28 mouse cellular contexts compared by ENCODE assay signal in the genomic region with DNA sequence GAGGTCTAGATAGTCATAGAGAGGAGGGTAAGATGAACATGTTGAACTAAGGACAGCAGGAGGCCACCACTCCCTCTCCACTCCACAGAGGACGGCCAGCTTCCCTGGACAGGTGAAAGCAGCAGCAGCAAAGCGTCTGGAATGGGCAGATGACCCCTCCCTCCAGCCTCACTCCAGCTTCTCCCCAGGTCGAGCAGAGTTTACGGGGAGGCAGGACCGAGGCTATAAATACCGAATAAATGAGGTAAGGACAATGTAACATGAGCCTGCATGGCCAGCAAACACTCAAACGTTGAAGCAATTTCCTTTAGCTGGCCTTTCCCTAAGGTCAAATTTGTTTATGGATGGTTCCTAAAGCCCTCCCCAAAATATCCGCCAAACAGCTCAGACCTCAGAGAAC. TPM values are rescaled to one million over a fixed set of nuclear protein-coding genes. Genes with fewer than 3 reads are reported as not detected.
A peak's percentile ranks its signal among the peaks of the same experiment; 100 is the strongest.
DNase-seq lines count a peak whose midpoint lies in the region; ATAC-seq lines count a peak whose summit lies in the region.
"Had no signal": no experiment of that assay in that cellular context is flagged by ENCODE, and none has a peak within 500 bp of the region (broad histone marks: within the 10 kb centered on the region; RNA-seq: fewer than 3 reads in every experiment).

No protein-coding gene starts in this region.

- H3K27me3 ChIP-seq in intestine, embryonic 14.5 days (replicated peaks; ENCODE audit: control insufficient read depth, insufficient read depth, low read length): no peaks in the 10 kb centered on the region
- H3K27me3 ChIP-seq in intestine, embryonic 16.5 days (replicated peaks; ENCODE audit: control insufficient read depth, insufficient read depth, low read length): no peaks in the 10 kb centered on the region
- H3K27me3 ChIP-seq in neural tube, embryonic 12.5 days (replicated peaks): no peaks in the 10 kb centered on the region
- no peaks in the 10 kb centered on the region for H3K27me3 ChIP-seq in limb, embryonic 10.5 days (ENCODE audit: low read depth, poor library complexity, severe bottlenecking)
- H3K27me3 ChIP-seq: embryonic facial prominence, embryonic 15.5 days; hindbrain, embryonic 13.5 days had no signal

- H3K27ac ChIP-seq in intestine, embryonic 14.5 days (ENCODE audit: low read depth): no peak overlapping the region
- no peak overlapping the region for H3K27ac ChIP-seq in intestine, embryonic 16.5 days (ENCODE audit: low read length)
- no peak overlapping the region for H3K27ac ChIP-seq in neural tube, embryonic 12.5 days
- H3K27ac ChIP-seq in limb, embryonic 10.5 days: no peak overlapping the region
- H3K27ac ChIP-seq: embryonic facial prominence, embryonic 15.5 days; forebrain, embryonic 10.5 days; heart, embryonic 10.5 days; hindbrain, postnatal 0 days had no signal

- H3K4me1 ChIP-seq in intestine, embryonic 14.5 days (replicated peaks; ENCODE audit: control insufficient read depth, insufficient read depth, low read length): no peaks in the 10 kb centered on the region
- H3K4me1 ChIP-seq in intestine, embryonic 16.5 days (ENCODE audit: control insufficient read depth, insufficient read depth, low read length): 0 out of 2 replicates have a peak, but pooled peaks cover 3% of the 10 kb centered on the region
- peaks cover 3% of the 10 kb centered on the region; the same call in 1 of the 2 replicates for H3K4me1 ChIP-seq in neural tube, embryonic 12.5 days
- H3K4me1 ChIP-seq in limb, embryonic 10.5 days: peaks cover 26% of the 10 kb centered on the region
- H3K4me1 ChIP-seq: embryonic facial prominence, embryonic 15.5 days had no signal

- no peak for DNase-seq in intestine, embryonic 14.5 days (ENCODE audit: low spot score)
- DNase-seq in neural tube, embryonic 10.5 days (ENCODE audit: extremely low spot score, low spot score): no peak
- peak; percentile 48 for DNase-seq in limb, embryonic 10.5 days (ENCODE audit: low spot score)
- DNase-seq in ovary, adult 18-20 months (ENCODE audit: low spot score): no peak
- no peak for DNase-seq in cerebellum, adult 9-10 months
- DNase-seq: adrenal gland, postnatal 14 days; cerebellum, adult 11-12 months; cerebellum, adult 9-11 months; cerebellum, postnatal 36 days; gastrocnemius, postnatal 36 days; heart, adult 18-20 months; heart, postnatal 10 days; heart, postnatal 4 days had no signal

- H3K9me3 ChIP-seq in intestine, embryonic 14.5 days (ENCODE audit: control insufficient read depth, low read length): no peaks in the 10 kb centered on the region
- H3K9me3 ChIP-seq in intestine, embryonic 16.5 days (ENCODE audit: control insufficient read depth, low read length): no peaks in the 10 kb centered on the region
- H3K9me3 ChIP-seq in neural tube, embryonic 12.5 days: no peaks in the 10 kb centered on the region
- H3K9me3 ChIP-seq in limb, embryonic 10.5 days (replicated peaks): no peaks in the 10 kb centered on the region
- H3K9me3 ChIP-seq: embryonic facial prominence, embryonic 15.5 days; forebrain, embryonic 10.5 days; heart, embryonic 10.5 days; hindbrain, embryonic 13.5 days had no signal

- H3K4me2 ChIP-seq in intestine, embryonic 14.5 days (ENCODE audit: low read length): no peak overlapping the region
- H3K4me2 ChIP-seq in intestine, embryonic 16.5 days (ENCODE audit: low read depth, low read length): no peak overlapping the region
- H3K4me2 ChIP-seq in neural tube, embryonic 12.5 days (replicated peaks): no peak overlapping the region
- H3K4me2 ChIP-seq: embryonic facial prominence, embryonic 15.5 days; hindbrain, embryonic 13.5 days had no signal

- no peak overlapping the region for H3K4me3 ChIP-seq in intestine, embryonic 14.5 days (ENCODE audit: low read depth, low read length)
- H3K4me3 ChIP-seq in intestine, embryonic 16.5 days (ENCODE audit: low read length): no peak overlapping the region
- no peak overlapping the region for H3K4me3 ChIP-seq in neural tube, embryonic 12.5 days
- 0 out of 2 replicates have a peak overlapping the region, but pooled peaks have one; percentile 8 for H3K4me3 ChIP-seq in limb, embryonic 10.5 days
- H3K4me3 ChIP-seq: embryonic facial prominence, embryonic 15.5 days; erythroblast, embryonic 14.5 days; forebrain, embryonic 10.5 days; heart, embryonic 10.5 days; hindbrain, embryonic 13.5 days had no signal

- peak; percentile 63 for ATAC-seq in intestine, embryonic 14.5 days (replicated peaks; ENCODE audit: low FRiP score, low TSS enrichment, low read depth)
- ATAC-seq in intestine, embryonic 16.5 days: no peak
- peak; percentile 48; the same call in 1 of the 2 replicates for ATAC-seq in neural tube, embryonic 12.5 days (ENCODE audit: low FRiP score, low read depth)
- ATAC-seq in granulocyte monocyte progenitor cell, adult 5-6 weeks (replicated peaks; ENCODE audit: poor library complexity, severe bottlenecking): no peak
- ATAC-seq: forebrain, embryonic 14.5 days; hindbrain, postnatal 0 days had no signal

- H3K9ac ChIP-seq in intestine, embryonic 14.5 days (ENCODE audit: low read length): no peak overlapping the region
- H3K9ac ChIP-seq in intestine, embryonic 16.5 days (ENCODE audit: low read depth, low read length): no peak overlapping the region
- H3K9ac ChIP-seq in neural tube, embryonic 12.5 days: no peak overlapping the region
- H3K9ac ChIP-seq: embryonic facial prominence, embryonic 15.5 days; hindbrain, embryonic 13.5 days had no signal

- no peaks in the 10 kb centered on the region for H3K36me3 ChIP-seq in intestine, embryonic 14.5 days (ENCODE audit: control insufficient read depth, insufficient read depth, low read length)
- H3K36me3 ChIP-seq in intestine, embryonic 16.5 days (ENCODE audit: control insufficient read depth, insufficient read depth, low read length): no peaks in the 10 kb centered on the region
- H3K36me3 ChIP-seq in neural tube, embryonic 12.5 days: no peaks in the 10 kb centered on the region
- no peaks in the 10 kb centered on the region for H3K36me3 ChIP-seq in limb, embryonic 10.5 days
- H3K36me3 ChIP-seq: embryonic facial prominence, embryonic 15.5 days; forebrain, embryonic 10.5 days; heart, embryonic 10.5 days; hindbrain, embryonic 13.5 days had no signal

- WGBS in intestine, embryonic 14.5 days: 3% methylated on average over 8 of the region's 8 CpGs
- 18% methylated on average over 8 of the region's 8 CpGs for WGBS in intestine, embryonic 16.5 days
- WGBS in neural tube, embryonic 12.5 days: 16% methylated on average over 8 of the region's 8 CpGs
- 6% methylated on average over 8 of the region's 8 CpGs for WGBS in limb, embryonic 10.5 days

RNA-seq across cellular contexts. Expression of gene Gpr12, which starts 26.0 kb away (rescaled TPM):
- polyA plus RNA-seq in intestine, embryonic 14.5 days (2014; fragmentation: Nextera tagmentation; extraction: Ambion mirVana): 0.62 TPM in 1 of 2 replicates, not detected in the other
- not detected in 2 replicates for polyA plus RNA-seq in intestine, embryonic 16.5 days (2015; fragmentation: Nextera tagmentation; extraction: Ambion mirVana)
- 3.5 and 4.0 TPM in 2 replicates for polyA plus RNA-seq in neural tube, embryonic 12.5 days (2016; fragmentation: Nextera tagmentation; extraction: Ambion mirVana)
- polyA plus RNA-seq in limb, embryonic 10.5 days (2016; fragmentation: Nextera tagmentation; extraction: Ambion mirVana): 0.69 and 0.80 TPM in 2 replicates
- total RNA-seq in granulocyte monocyte progenitor cell, adult 5-6 weeks (2014; fragmentation: Nextera tagmentation): not detected in 2 replicates
- not detected in 2 replicates for total RNA-seq in granulocyte monocyte progenitor cell, adult 5-6 weeks (2017)
- total RNA-seq: gastrocnemius, adult 8-10 months; gastrocnemius, postnatal 36 days; heart, postnatal 10 days; heart, postnatal 4 days; MEL had no signal
- polyA plus RNA-seq: C2C12; erythroblast, embryonic 14.5 days; heart, embryonic 14.5 days had no signal

RNA-seq across cellular contexts. Expression of gene Gm3415, which starts 55.1 kb away (rescaled TPM):
- polyA plus RNA-seq in intestine, embryonic 14.5 days (2014; fragmentation: Nextera tagmentation; extraction: Ambion mirVana): not detected in 2 replicates
- not detected in 2 replicates for polyA plus RNA-seq in intestine, embryonic 16.5 days (2015; fragmentation: Nextera tagmentation; extraction: Ambion mirVana)
- not detected in 2 replicates for polyA plus RNA-seq in neural tube, embryonic 12.5 days (2016; fragmentation: Nextera tagmentation; extraction: Ambion mirVana)
- polyA plus RNA-seq in limb, embryonic 10.5 days (2016; fragmentation: Nextera tagmentation; extraction: Ambion mirVana): not detected in 2 replicates
- not detected in 2 replicates for total RNA-seq in granulocyte monocyte progenitor cell, adult 5-6 weeks (2014; fragmentation: Nextera tagmentation)
- total RNA-seq in granulocyte monocyte progenitor cell, adult 5-6 weeks (2017): not detected in 2 replicates
- total RNA-seq: adrenal gland, adult 18-20 months; adrenal gland, postnatal 14 days; gastrocnemius, adult 8-10 months; gastrocnemius, postnatal 36 days; heart, adult 18-20 months; heart, postnatal 10 days; heart, postnatal 4 days; hindbrain, postnatal 0 days; MEL had no signal
- polyA plus RNA-seq: C2C12; embryonic facial prominence, embryonic 15.5 days; erythroblast, embryonic 14.5 days; forebrain, embryonic 10.5 days; forebrain, embryonic 14.5 days; heart, embryonic 10.5 days; heart, embryonic 14.5 days; hindbrain, embryonic 13.5 days; hindbrain, postnatal 0 days had no signal

Comparison
In these comparisons a context has a peak if more than half of its experiments do, and no peak if none do; other contexts are left out.
1. ATAC-seq: peak in intestine, embryonic 14.5 days (single experiment) and neural tube, embryonic 12.5 days (single experiment); none in intestine, embryonic 16.5 days (single experiment) and granulocyte monocyte progenitor cell, adult 5-6 weeks (single experiment).